ENCODE assay signal across 22 mouse cellular contexts in genomic region chr5:127140651-127141050, GRCm38 (mm10).
"Had no signal": no experiment of that assay in that cellular context is flagged by ENCODE, and none has a peak within 500 bp of the region (broad histone marks: within the 10 kb centered on the region; RNA-seq: fewer than 3 reads in every experiment).

No protein-coding gene starts in this region.

- H3K27me3 ChIP-seq: kidney, embryonic 15.5 days; limb, embryonic 13.5 days; limb, embryonic 15.5 days; liver, embryonic 12.5 days had no signal

- H3K27ac ChIP-seq: heart, embryonic 10.5 days; hindbrain, embryonic 14.5 days; kidney, embryonic 15.5 days; kidney, postnatal 0 days; limb, embryonic 13.5 days; limb, embryonic 15.5 days; liver, embryonic 12.5 days; liver, embryonic 14.5 days had no signal

- ATAC-seq: hindbrain, embryonic 16.5 days; intestine, embryonic 16.5 days; liver, embryonic 12.5 days had no signal

- H3K4me1 ChIP-seq: heart, embryonic 10.5 days; heart, embryonic 12.5 days; kidney, embryonic 15.5 days; limb, embryonic 15.5 days; liver, embryonic 12.5 days had no signal

- H3K9ac ChIP-seq: heart, embryonic 12.5 days; hindbrain, embryonic 14.5 days; kidney, embryonic 15.5 days; limb, embryonic 13.5 days; limb, embryonic 15.5 days; liver, embryonic 12.5 days; liver, embryonic 14.5 days had no signal

- H3K4me2 ChIP-seq: heart, embryonic 12.5 days; hindbrain, embryonic 14.5 days; kidney, embryonic 15.5 days; limb, embryonic 13.5 days; limb, embryonic 15.5 days; liver, embryonic 12.5 days had no signal

- DNase-seq: gastrocnemius, postnatal 14 days; gastrocnemius, postnatal 36 days; heart, adult 18-20 months; heart, postnatal 10 days; kidney, adult 11 months; kidney, adult 2 months; kidney, adult 9 months; kidney, postnatal 14 days; kidney, postnatal 36 days; layer of hippocampus, adult 9-11 months; layer of hippocampus, postnatal 36 days had no signal

- H3K9me3 ChIP-seq: heart, embryonic 10.5 days; heart, embryonic 12.5 days; kidney, embryonic 15.5 days; limb, embryonic 13.5 days; limb, embryonic 15.5 days had no signal

- H3K36me3 ChIP-seq: heart, embryonic 10.5 days; heart, embryonic 12.5 days; kidney, embryonic 15.5 days; limb, embryonic 13.5 days; limb, embryonic 15.5 days; liver, embryonic 12.5 days had no signal

- H3K4me3 ChIP-seq: heart, embryonic 10.5 days; heart, embryonic 12.5 days; kidney, embryonic 15.5 days; limb, embryonic 13.5 days; limb, embryonic 15.5 days; liver, embryonic 12.5 days had no signal
